Mouse (Mus musculus): ENCODE measurements at regions not wholly inside any gene's neighbourhood (a gene's known extent, or its start where the extent isn't known, plus 50 kb on each side); places are given as distances from the start of the nearest gene placed in this dataset.
A peak's percentile ranks its signal among the peaks of the same experiment; 100 is the strongest.

DNA sequence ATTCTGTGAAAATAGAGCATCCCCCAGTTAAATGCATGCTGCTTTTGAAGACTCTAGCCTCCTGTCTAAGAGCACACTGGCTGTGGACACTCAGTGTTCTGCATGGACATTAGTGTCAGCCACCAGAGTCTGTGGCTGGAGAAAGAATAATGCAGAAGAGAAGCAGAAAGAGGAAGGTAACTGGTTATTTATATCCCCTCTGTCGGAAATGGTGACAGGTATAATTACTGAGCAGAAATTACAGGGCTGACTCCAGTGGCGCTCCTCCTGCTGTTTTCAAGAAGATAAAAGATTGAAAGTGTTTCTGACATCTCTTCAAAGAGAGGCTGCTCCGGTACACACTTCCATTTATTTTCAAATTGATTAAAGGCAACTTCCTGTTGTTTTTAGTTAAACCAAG, 139.5 kb upstream of the Gria1 start:
- Histone ChIP-seq H3K36me3 (ENCODE audit: insufficient read depth, low read length) (no peaks in the 10 kb centered on the region), H3K4me3 (ENCODE audit: low read length) (no peak overlapping the region), H3K4me1 (ENCODE audit: insufficient read depth, low read length) (no peaks in the 10 kb centered on the region), H3K4me2 (ENCODE audit: low read depth, low read length) (no peak overlapping the region), H3K27ac (no peak overlapping the region), H3K27me3 (ENCODE audit: insufficient read depth, low read length) (no peaks in the 10 kb centered on the region), H3K9me3 (ENCODE audit: low read length) (no peaks in the 10 kb centered on the region), H3K9ac (replicated peaks; ENCODE audit: low read length) (no peak overlapping the region)
- 49% methylated on average over 3 of the region's 3 CpGs for WGBS
- no peak for TF ChIP-seq CTCF (IDR thresholded peaks at IDR 0.05; ENCODE audit: low read depth)
- peak; percentile 10 for DNase-seq (ENCODE audit: low spot score)
- no peak for ATAC-seq

DNA sequence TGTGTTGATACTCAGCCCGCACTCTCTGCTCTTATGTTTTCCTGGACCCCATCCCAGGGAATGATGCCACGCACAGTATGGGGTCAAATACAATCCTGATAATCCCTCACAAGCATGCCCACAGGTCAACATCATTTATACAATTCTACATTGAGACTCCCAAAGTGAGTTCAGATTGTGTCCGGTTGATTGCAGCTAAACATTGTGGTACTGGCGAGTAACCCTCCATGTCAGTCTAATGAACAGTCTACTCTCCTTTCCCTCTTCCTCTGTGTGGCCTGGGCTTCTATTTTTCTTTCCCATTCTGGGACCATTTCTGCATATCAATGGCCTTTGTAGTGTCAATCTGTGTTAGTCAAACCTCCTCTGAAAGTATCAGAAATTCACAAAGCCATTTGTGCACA, 112.6 kb upstream of the Gria1 start:
- Histone ChIP-seq H3K4me2 (ENCODE audit: low read depth, low read length) (no peak overlapping the region), H3K36me3 (ENCODE audit: insufficient read depth, low read length) (no peaks in the 10 kb centered on the region), H3K9me3 (ENCODE audit: low read length) (no peaks in the 10 kb centered on the region), H3K27ac (no peak overlapping the region), H3K4me3 (ENCODE audit: low read length) (no peak overlapping the region), H3K9ac (replicated peaks; ENCODE audit: low read length) (no peak overlapping the region), H3K27me3 (ENCODE audit: insufficient read depth, low read length) (no peaks in the 10 kb centered on the region), H3K4me1 (ENCODE audit: insufficient read depth, low read length) (no peaks in the 10 kb centered on the region)
- DNase-seq (ENCODE audit: low spot score) (peak; percentile 28), ATAC-seq (peak; percentile 62)
- no peak for TF ChIP-seq CTCF (IDR thresholded peaks at IDR 0.05; ENCODE audit: low read depth)
- WGBS = 33% methylated on average over 4 of the region's 4 CpGs

- Histone ChIP-seq H3K36me3 (ENCODE audit: insufficient read depth, low read length) (no peaks in the 10 kb centered on the region), H3K4me3 (ENCODE audit: low read length) (no peak overlapping the region), H3K27me3 (ENCODE audit: insufficient read depth, low read length) (no peaks in the 10 kb centered on the region), H3K9me3 (ENCODE audit: low read length) (no peaks in the 10 kb centered on the region), H3K4me1 (ENCODE audit: insufficient read depth, low read length) (no peaks in the 10 kb centered on the region), H3K9ac (replicated peaks; ENCODE audit: low read length) (no peak overlapping the region), H3K4me2 (ENCODE audit: low read depth, low read length) (no peak overlapping the region), H3K27ac (no peak overlapping the region)
- DNase-seq (ENCODE audit: low spot score) (no peak), ATAC-seq (no peak)
- no peak for TF ChIP-seq CTCF (IDR thresholded peaks at IDR 0.05; ENCODE audit: low read depth)
- WGBS = 82% methylated on average over 3 of the region's 3 CpGs
These were observed 110.0 kb upstream of the Gria1 start for GRCm38 (mm10) chr11:56901201-56901600.

- H3K4me2 ChIP-seq (ENCODE audit: low read depth, low read length) = no peak overlapping the region
- H3K9ac ChIP-seq (replicated peaks; ENCODE audit: low read length) = no peak overlapping the region
- WGBS = 48% methylated on average over 7 of the region's 7 CpGs
- H3K9me3 ChIP-seq (ENCODE audit: low read length) = no peaks in the 10 kb centered on the region
- DNase-seq (ENCODE audit: low spot score) = peak; percentile 65
- no peaks in the 10 kb centered on the region for H3K27me3 ChIP-seq (ENCODE audit: insufficient read depth, low read length)
- H3K4me1 ChIP-seq (ENCODE audit: insufficient read depth, low read length) = peaks cover 6% of the 10 kb centered on the region; the same call in 1 of the 2 replicates
- peak; percentile 75 for ATAC-seq
- no peak overlapping the region for H3K27ac ChIP-seq
- no peaks in the 10 kb centered on the region for H3K36me3 ChIP-seq (ENCODE audit: insufficient read depth, low read length)
- no peak overlapping the region for H3K4me3 ChIP-seq (ENCODE audit: low read length)
- no peak for TF ChIP-seq CTCF (IDR thresholded peaks at IDR 0.05; ENCODE audit: low read depth)
These were observed 85.8 kb upstream of the Gria1 start for GRCm38 (mm10) chr11:56925368-56925896.

- TF ChIP-seq CTCF (IDR thresholded peaks at IDR 0.05; ENCODE audit: low read depth) = no peak
- H3K27ac ChIP-seq = no peak overlapping the region
- no peaks in the 10 kb centered on the region for H3K27me3 ChIP-seq (ENCODE audit: insufficient read depth, low read length)
- DNase-seq (ENCODE audit: low spot score) (no peak), ATAC-seq (no peak)
- no peak overlapping the region for H3K9ac ChIP-seq (replicated peaks; ENCODE audit: low read length)
- no peak overlapping the region for H3K4me3 ChIP-seq (ENCODE audit: low read length)
- no peaks in the 10 kb centered on the region for H3K4me1 ChIP-seq (ENCODE audit: insufficient read depth, low read length)
- no peaks in the 10 kb centered on the region for H3K36me3 ChIP-seq (ENCODE audit: insufficient read depth, low read length)
- no peak overlapping the region for H3K4me2 ChIP-seq (ENCODE audit: low read depth, low read length)
- WGBS = 65% methylated on average over 7 of the region's 7 CpGs
- no peaks in the 10 kb centered on the region for H3K9me3 ChIP-seq (ENCODE audit: low read length)
These were observed 78.4 kb upstream of the Gria1 start for GRCm38 (mm10) chr11:56932766-56933165.

- H3K4me3 ChIP-seq (ENCODE audit: low read length) = no peak overlapping the region
- no peak overlapping the region for H3K4me2 ChIP-seq (ENCODE audit: low read depth, low read length)
- no peak for TF ChIP-seq CTCF (IDR thresholded peaks at IDR 0.05; ENCODE audit: low read depth)
- H3K4me1 ChIP-seq (ENCODE audit: insufficient read depth, low read length) = no peaks in the 10 kb centered on the region
- ATAC-seq (no peak), DNase-seq (ENCODE audit: low spot score) (no peak)
- no peaks in the 10 kb centered on the region for H3K9me3 ChIP-seq (ENCODE audit: low read length)
- no peak overlapping the region for H3K9ac ChIP-seq (replicated peaks; ENCODE audit: low read length)
- no peaks in the 10 kb centered on the region for H3K27me3 ChIP-seq (ENCODE audit: insufficient read depth, low read length)
- no peak overlapping the region for H3K27ac ChIP-seq
- H3K36me3 ChIP-seq (ENCODE audit: insufficient read depth, low read length) = no peaks in the 10 kb centered on the region
- WGBS = 75% methylated on average over 2 of the region's 2 CpGs
These were observed 58.8 kb upstream of the Gria1 start for GRCm38 (mm10) chr11:56952357-56952756.

DNA sequence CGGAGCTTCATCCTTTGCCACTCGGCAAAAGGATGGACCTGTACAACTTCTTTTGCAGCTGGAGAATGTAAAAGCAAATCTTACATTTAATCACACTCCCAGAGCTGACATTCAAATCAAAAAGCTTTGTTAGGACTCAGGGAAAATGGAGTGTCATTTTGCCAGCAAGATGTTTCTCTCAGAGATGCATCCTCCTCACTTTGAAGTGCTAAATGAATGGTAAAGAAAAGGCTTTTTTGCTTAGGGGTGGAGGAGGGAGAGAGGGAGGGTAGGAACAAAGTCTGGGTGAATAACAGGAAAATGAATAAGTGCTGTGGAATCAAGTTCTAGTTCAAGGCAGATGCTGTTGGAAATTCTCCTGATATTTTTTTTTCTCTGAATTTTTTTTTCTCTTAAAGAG, 53.4 kb upstream of the Gria1 start:
- no peaks in the 10 kb centered on the region for H3K9me3 ChIP-seq (ENCODE audit: low read length)
- H3K27me3 ChIP-seq (ENCODE audit: insufficient read depth, low read length) = no peaks in the 10 kb centered on the region
- 86% methylated on average over 2 of the region's 2 CpGs for WGBS
- no peak overlapping the region for H3K9ac ChIP-seq (replicated peaks; ENCODE audit: low read length)
- H3K4me3 ChIP-seq (ENCODE audit: low read length) = no peak overlapping the region
- no peak for DNase-seq (ENCODE audit: low spot score)
- TF ChIP-seq CTCF (IDR thresholded peaks at IDR 0.05; ENCODE audit: low read depth) = no peak
- no peak overlapping the region for H3K27ac ChIP-seq
- no peak for ATAC-seq
- no peak overlapping the region for H3K4me2 ChIP-seq (ENCODE audit: low read depth, low read length)
- no peaks in the 10 kb centered on the region for H3K36me3 ChIP-seq (ENCODE audit: insufficient read depth, low read length)
- H3K4me1 ChIP-seq (ENCODE audit: insufficient read depth, low read length) = no peaks in the 10 kb centered on the region
